Mouse (Mus musculus) macrophage (primary cell): ENCODE measurements around the gene Eng. TPM values are rescaled to one million over a fixed set of nuclear protein-coding genes. Genes with fewer than 3 reads are reported as not detected.
A peak's percentile ranks its signal among the peaks of the same experiment; 100 is the strongest.

Experiments
- H3K27ac ChIP-seq: fragments of 350-480 bp; formaldehyde crosslinking; 2 replicates; pipeline ENCODE4 v1.9.0; 2021
- H3K36me3 ChIP-seq: fragments of 350-480 bp; formaldehyde crosslinking; 2 replicates; pipeline ENCODE4 v1.9.0; 2021; ENCODE audit errors: inconsistent target
- H3K4me3 ChIP-seq: fragments of 350-480 bp; formaldehyde crosslinking; 2 replicates; pipeline ENCODE4 v1.9.0; 2021; ENCODE audit errors: inconsistent target
- H3K79me2 ChIP-seq: fragments of 350-480 bp; formaldehyde crosslinking; 2 replicates; pipeline ENCODE4 v1.9.0; 2021; ENCODE audit errors: inconsistent target
- WGBS: methylation state at CpG from one replicate; pipeline ENCODE4 v1.1.7; 2026; ENCODE audit warnings: inconsistent platforms; ENCODE audit not compliant: missing documents; 5-methylcytosine and 5-hydroxymethylcytosine counted together
- polyA plus RNA-seq: library from polyadenylated mRNA; stranded (reverse); fragments of 250-400 nt; gene quantifications from 3 replicates; pipeline ENCODE4 v1.2.4, GENCODE M21; 2018; ENCODE audit warnings: inconsistent platforms

Eng gene
- polyA plus RNA-seq, 1 experiment from 2014 or later = 26.4 TPM

DNA sequence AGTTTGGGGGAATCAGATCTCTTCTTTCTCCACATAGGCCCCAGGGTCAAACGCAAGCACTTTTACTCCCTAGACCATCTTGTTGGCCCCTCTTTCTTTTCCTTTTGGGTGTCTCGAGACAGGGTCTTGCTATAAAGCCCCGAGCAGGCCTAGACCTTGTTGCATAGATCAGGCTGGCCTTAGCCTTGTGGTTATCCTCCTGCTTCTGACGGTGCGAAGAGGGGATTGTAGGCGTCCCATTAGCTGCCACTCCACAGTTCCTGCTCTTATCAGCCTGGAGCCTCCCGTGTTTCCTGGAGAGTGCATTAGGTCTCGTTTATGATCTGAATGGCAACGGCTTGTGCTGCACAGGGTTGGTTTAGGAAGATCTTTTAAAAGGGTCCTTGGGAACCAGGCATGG is 2.3 kb upstream of the Eng start:
- WGBS = 96% methylated on average over 9 of the region's 9 CpGs
- H3K27ac ChIP-seq = no peak overlapping the region
- H3K79me2 ChIP-seq = peaks cover 6% of the 10 kb centered on the region; the same call in 1 of the 2 replicates
- H3K4me3 ChIP-seq = no peak overlapping the region
- no peaks in the 10 kb centered on the region for H3K36me3 ChIP-seq

DNA sequence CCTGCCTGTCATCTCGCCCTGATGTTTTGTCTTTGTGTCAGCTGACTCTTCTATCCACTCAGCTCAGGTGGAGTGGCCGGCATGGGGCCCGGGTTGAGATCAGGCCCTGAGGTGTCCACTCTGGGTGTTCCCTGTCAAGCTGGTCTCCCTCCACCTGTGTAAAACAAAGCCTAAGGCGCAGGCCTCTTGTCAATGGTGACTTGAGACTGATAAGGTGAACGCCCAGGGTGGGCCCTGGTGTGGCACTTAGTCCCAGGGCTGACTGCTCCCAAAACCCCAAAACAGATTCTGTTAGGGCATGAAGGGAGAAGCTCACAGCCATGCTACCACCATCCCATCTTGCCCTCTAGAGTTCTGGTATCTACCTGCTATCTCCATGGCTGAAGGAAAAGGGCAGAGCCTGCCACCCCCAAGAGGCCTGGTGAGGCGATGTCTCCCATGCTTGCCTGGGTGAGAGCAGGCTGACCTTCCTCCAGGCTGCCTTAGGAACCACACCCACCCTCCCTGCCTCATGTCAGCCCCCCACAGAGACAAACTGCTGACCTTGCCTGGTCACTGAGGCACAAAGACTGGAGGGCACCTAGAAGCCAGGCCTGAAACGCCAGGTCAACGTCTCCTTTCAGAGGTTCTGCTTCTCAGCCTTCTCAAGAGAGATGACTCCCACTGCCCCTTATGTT is 1.5 kb upstream of the Eng start:
- WGBS = 90% methylated on average over 8 of the region's 8 CpGs
- Histone ChIP-seq H3K79me2 (peaks cover 6% of the 10 kb centered on the region; the same call in 1 of the 2 replicates), H3K36me3 (no peaks in the 10 kb centered on the region), H3K4me3 (no peak overlapping the region), H3K27ac (no peak overlapping the region)

DNA sequence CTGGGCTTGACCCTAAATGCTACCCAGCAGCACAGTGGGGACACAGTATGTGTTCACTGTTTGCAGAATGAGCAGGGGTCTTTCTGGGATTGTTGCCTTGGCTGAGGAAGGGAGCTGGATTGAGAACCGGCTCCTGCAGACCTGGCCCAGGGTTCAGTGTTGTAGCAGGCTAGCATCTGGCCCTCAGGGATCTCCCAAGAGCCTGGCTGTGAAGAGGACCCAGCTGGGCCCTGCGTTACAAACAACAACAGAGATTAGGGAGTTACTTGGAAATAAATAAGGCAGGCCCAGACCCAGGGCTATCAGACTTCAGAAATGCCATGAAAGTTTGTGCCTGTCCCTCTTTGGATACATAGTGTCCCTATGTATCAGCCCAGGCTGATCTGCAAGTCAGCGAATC is 748 bp upstream of the Eng start:
- H3K36me3 ChIP-seq = no peaks in the 10 kb centered on the region
- H3K79me2 ChIP-seq = peaks cover 6% of the 10 kb centered on the region; the same call in 1 of the 2 replicates
- WGBS = 81% methylated on average over 3 of the region's 3 CpGs
- no peak overlapping the region for H3K4me3 ChIP-seq
- H3K27ac ChIP-seq = no peak overlapping the region

DNA sequence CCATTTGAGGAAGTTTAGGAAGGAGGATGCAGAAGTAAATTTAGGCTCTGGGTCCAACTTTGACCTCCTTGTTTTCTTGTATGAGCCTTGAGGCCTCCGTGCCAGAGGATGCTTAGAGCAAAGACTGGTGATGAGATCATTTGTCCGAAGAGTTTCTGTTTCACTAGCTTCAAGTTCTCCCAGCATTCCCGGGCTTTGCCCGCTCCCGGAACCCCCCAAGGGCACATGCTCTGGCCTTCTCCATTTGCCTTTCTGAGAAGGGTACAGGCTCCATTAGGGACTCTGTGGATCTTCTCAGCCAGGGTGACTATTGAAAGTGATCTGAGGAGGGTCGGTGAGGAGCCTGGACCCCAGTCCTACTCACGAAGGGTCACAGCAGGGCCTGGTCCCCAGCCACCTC is 971 bp downstream of the Eng start:
- peak overlapping the region; percentile 51 for H3K27ac ChIP-seq
- H3K79me2 ChIP-seq = peaks cover 6% of the 10 kb centered on the region; the same call in 1 of the 2 replicates
- peak overlapping the region; percentile 42 for H3K4me3 ChIP-seq
- no peaks in the 10 kb centered on the region for H3K36me3 ChIP-seq
- WGBS = 12% methylated on average over 7 of the region's 7 CpGs

GRCm38 (mm10) chr2:32653764-32654163 is 7.4 kb downstream of the Eng start:
- H3K27ac ChIP-seq = no peak overlapping the region
- no peak overlapping the region for H3K4me3 ChIP-seq
- H3K79me2 ChIP-seq = no peaks in the 10 kb centered on the region; the same call in 1 of the 2 replicates
- 89% methylated on average over 7 of the region's 7 CpGs for WGBS
- no peaks in the 10 kb centered on the region for H3K36me3 ChIP-seq

DNA sequence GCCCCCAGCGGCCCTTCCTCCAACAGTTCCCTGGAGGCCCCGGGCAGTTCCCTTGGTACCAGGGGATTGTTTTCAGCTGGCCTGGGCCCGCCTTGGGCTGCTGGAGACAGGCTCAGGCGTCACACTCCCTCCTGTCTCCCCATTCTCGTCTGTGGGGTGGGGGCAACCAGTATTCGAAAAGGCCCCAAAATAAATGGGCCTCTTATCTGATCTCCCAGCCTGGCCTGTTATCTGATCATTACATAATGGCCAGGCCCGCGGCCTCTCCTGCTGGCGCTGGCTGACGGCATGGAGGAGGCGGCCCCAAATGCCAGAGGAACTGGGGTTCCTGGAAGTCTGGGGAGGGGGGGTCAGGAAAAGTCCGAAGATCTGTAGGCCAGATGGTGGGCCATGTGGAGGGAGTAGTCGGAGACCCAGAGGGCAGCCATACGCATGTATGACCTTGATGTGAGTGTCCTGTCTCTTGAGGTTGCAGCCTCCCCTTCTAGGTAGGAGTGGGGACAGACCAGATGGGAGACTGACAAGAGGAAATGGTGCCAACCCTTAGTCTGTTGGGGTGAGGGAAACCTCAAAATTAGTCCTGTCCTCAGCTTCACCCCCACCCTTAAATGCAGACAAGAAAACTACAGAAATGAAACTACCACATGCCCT is 8.5 kb downstream of the Eng start:
- Histone ChIP-seq H3K27ac (no peak overlapping the region), H3K36me3 (no peaks in the 10 kb centered on the region), H3K4me3 (no peak overlapping the region), H3K79me2 (no peaks in the 10 kb centered on the region; the same call in 1 of the 2 replicates)
- 54% methylated on average over 14 of the region's 14 CpGs for WGBS

- Histone ChIP-seq H3K79me2 (no peaks in the 10 kb centered on the region), H3K4me3 (no peak overlapping the region), H3K36me3 (no peaks in the 10 kb centered on the region), H3K27ac (no peak overlapping the region)
- 85% methylated on average over 3 of the region's 3 CpGs for WGBS
Measured at GRCm38 (mm10) chr2:32655394-32655744, 9.0 kb downstream of the Eng start.

- no peak overlapping the region for H3K27ac ChIP-seq
- no peaks in the 10 kb centered on the region for H3K79me2 ChIP-seq
- H3K4me3 ChIP-seq = no peak overlapping the region
- WGBS = 65% methylated on average over 8 of the region's 12 CpGs
- no peaks in the 10 kb centered on the region for H3K36me3 ChIP-seq
Measured at GRCm38 (mm10) chr2:32655826-32656225, 9.4 kb downstream of the Eng start.

DNA sequence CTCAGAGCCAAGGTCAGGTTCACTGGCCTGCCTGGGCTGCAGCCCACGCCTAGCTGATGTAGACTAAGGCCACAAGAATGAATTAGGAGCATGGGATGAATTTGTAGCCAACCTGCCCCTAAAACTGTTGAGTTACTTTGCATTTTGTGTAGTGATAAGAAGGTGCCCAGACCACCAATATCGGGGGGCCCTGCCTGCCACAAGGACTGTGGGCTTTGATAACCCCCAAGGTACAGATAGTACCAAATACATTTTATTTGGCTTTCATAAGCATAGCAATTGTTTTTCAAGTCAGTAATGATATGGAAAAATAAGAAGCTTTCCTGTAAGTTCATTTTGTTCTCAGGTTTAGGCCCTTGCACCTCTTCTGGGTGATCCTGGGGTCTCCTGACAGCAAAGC is 12.5 kb downstream of the Eng start:
- no peaks in the 10 kb centered on the region for H3K36me3 ChIP-seq
- H3K27ac ChIP-seq = no peak overlapping the region
- no peaks in the 10 kb centered on the region for H3K79me2 ChIP-seq
- WGBS = 100% methylated on average over 2 of the region's 2 CpGs
- no peak overlapping the region for H3K4me3 ChIP-seq

DNA sequence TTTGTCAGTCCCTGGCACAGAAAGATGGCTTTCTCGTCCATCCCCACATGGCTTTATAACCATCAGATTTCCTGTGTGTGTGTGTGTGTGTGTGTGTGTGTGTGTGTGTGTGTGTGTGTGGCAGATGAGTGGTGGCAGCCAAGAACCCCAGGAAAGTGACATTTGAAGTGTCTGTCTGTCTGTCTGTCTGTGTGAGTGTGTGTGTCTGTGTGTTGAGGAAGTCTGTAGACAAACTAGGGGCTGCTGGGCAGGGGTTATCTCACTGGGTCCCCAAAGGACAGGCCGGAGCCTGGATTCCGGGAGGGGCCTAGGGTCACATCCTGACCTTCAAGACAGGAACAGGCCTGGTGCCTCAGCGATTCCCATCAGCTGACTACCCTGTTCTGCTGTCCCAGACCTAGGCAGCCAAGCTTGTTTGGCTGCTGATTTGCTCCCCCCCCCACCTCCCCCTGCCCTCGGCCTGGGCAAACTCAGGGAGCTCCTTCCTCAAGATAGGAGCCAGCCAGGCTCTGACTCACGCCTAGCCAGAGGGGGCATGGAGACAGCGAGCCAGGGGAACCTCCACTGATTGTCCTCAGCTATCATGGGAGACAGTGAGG is 15.2 kb downstream of the Eng start:
- H3K36me3 ChIP-seq = no peaks in the 10 kb centered on the region
- WGBS = 83% methylated on average over 7 of the region's 7 CpGs
- no peak overlapping the region for H3K27ac ChIP-seq
- no peak overlapping the region for H3K4me3 ChIP-seq
- no peaks in the 10 kb centered on the region for H3K79me2 ChIP-seq

- H3K4me3 ChIP-seq = no peak overlapping the region
- H3K27ac ChIP-seq = no peak overlapping the region
- 93% methylated on average over 5 of the region's 5 CpGs for WGBS
- no peaks in the 10 kb centered on the region for H3K36me3 ChIP-seq
- no peaks in the 10 kb centered on the region for H3K79me2 ChIP-seq
Measured at GRCm38 (mm10) chr2:32662291-32662690, 15.9 kb downstream of the Eng start.

DNA sequence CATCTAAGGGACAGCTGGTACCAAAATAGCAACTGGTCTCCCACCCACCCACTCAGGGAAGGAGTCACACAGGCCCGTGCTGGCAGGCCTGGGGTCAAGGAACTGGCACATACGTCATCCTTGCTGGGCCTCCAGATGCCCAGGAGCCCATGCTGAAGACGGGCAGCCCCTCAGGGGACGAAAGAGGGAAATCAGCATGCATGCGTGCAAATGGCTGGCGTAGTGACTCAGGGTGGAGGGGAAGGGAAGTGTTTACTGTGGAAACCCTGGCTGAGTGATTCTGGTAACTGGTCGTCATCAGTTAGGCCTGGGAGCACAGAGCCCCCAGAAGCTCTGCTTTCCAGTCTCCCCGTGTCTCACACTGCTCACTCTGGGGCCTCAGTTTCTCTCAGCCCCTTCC is 18.9 kb downstream of the Eng start:
- Histone ChIP-seq H3K27ac (no peak overlapping the region), H3K36me3 (no peaks in the 10 kb centered on the region; the same call in 1 of the 2 replicates), H3K79me2 (no peaks in the 10 kb centered on the region), H3K4me3 (no peak overlapping the region)
- WGBS = 80% methylated on average over 8 of the region's 8 CpGs

- H3K27ac ChIP-seq = no peak overlapping the region
Measured at GRCm38 (mm10) chr2:32665853-32666252, 19.5 kb downstream of the Eng start.

DNA sequence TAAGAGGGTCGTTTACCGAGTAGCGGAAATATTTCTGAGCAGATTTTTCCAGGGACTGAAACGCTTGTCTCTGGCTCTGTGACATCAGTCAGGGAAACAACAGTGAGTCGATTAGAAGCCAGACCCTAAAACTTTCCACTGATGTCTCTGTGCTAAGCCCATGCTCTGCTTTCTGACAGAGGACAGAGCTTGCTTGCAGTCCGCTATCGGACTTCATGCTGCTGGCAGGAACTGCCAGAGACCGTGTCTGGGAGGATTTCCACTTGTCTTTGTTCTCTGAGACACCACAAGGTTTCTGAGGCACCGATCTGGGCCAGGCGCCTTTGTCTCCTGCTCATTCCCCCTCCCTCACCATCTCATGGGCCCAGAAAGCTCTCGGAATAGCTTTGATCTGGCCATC is 21.4 kb downstream of the Eng start:
- 90% methylated on average over 11 of the region's 11 CpGs for WGBS
- Histone ChIP-seq H3K79me2 (no peaks in the 10 kb centered on the region), H3K36me3 (peaks cover 9% of the 10 kb centered on the region; the same call in 1 of the 2 replicates), H3K27ac (no peak overlapping the region), H3K4me3 (no peak overlapping the region)

More at GRCm38 (mm10) chr2:32665853-32666252, 19.5 kb downstream of the Eng start:
- Histone ChIP-seq H3K36me3 (no peaks in the 10 kb centered on the region; the same call in 1 of the 2 replicates), H3K4me3 (no peak overlapping the region), H3K79me2 (no peaks in the 10 kb centered on the region)
- WGBS = 56% methylated on average over 6 of the region's 6 CpGs

DNA sequence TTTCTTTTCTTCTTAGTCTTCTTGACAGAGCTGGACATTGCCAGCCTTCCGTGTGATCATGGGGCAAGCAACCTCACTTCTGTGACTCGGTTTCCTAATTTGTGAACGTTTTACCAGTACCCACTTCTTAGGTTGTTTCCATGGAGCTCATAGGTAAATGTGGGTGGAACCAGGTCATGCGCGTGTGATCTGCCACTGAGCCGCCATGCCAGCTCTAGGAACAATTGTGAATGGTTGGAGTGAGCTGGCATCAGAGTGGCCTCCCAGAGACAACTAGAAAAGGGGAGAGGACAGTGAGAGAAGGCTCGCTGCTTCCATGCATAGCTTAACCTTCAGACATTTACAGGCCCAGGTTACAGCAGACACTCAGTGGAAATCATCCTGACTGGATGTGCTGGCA is 21.8 kb downstream of the Eng start:
- H3K4me3 ChIP-seq = no peak overlapping the region
- no peaks in the 10 kb centered on the region for H3K79me2 ChIP-seq
- no peak overlapping the region for H3K27ac ChIP-seq
- WGBS = 97% methylated on average over 7 of the region's 7 CpGs
- peaks cover 13% of the 10 kb centered on the region; the same call in 1 of the 2 replicates for H3K36me3 ChIP-seq
